Mouse (Mus musculus): ENCODE measurements at regions not wholly inside any gene's neighbourhood (a gene's known extent, or its start where the extent isn't known, plus 50 kb on each side); places are given as distances from the start of the nearest gene placed in this dataset.

- no peak for DNase-seq
Observed at GRCm38 (mm10) chr13:71481205-71481604, 482.3 kb downstream of the Irx1 start.

DNA sequence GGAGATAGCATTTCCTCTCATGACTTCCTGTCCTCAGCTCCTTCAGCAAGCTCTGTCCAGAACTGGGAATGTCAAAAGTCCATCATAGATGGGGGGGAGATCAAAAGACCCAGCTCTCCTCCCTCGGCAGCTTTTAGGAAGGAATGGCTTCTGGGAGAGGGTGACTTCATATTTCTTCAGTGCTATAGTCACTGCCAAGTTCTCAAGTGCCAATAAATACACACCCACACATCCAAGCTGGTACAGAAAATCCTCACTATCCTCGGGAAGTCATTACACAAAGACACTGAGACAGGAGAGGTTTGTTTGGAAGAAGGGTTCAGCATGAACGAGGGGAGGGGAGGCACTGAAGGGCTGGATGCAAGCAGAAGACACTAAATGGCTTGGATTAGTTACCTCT, 502.0 kb downstream of the Irx1 start:
- no peak for DNase-seq

- no peak for DNase-seq
Observed at GRCm38 (mm10) chr13:71460607-71461006, 502.9 kb downstream of the Irx1 start.

DNA sequence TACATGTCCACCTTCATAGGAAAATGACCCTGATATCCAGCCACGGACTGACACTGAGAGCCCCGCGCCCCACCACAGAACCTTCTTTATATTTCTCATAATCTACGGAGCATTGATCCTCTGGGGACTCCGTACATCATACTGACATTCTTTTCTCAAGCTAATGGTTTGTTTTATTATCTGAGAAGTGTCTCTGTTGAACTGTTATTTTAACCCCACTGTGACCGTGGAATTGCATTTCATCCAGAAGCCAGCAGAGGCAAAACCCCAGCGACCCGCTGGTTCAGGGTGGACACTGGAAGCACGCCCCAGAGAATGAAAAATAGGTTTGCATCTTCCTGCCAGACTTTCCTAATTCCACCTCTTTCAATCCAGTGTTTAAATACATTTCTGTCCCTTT, 503.4 kb downstream of the Irx1 start:
- peak; percentile 11 for DNase-seq

- peak; percentile 20 for DNase-seq
Observed at GRCm38 (mm10) chr13:71459022-71459536, 504.4 kb downstream of the Irx1 start.

- peak; percentile 77 for DNase-seq
Observed at GRCm38 (mm10) chr13:71458061-71458935, 505.2 kb downstream of the Irx1 start.

DNA sequence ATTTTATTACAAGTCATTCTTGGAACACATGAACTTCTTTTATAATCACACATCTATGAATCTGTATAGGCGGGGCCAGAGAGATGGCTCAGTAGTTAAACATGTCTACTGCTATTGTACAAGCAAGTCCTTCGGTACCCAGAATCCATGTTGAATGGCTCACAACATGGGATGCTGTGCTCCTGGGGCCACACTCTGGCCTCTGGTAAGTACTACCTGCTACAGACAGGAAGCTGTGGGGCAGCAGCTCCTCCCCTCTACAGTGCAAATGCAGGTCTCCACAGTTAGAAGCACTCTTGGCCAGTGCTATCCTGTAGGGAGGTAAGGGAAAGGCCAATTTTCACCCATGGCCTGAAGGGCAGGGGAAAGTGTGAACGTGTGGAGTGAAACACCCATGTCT, 506.0 kb downstream of the Irx1 start:
- no peak for DNase-seq

GRCm38 (mm10) chr13:71452258-71452657, 511.3 kb downstream of the Irx1 start:
- no peak for DNase-seq

DNA sequence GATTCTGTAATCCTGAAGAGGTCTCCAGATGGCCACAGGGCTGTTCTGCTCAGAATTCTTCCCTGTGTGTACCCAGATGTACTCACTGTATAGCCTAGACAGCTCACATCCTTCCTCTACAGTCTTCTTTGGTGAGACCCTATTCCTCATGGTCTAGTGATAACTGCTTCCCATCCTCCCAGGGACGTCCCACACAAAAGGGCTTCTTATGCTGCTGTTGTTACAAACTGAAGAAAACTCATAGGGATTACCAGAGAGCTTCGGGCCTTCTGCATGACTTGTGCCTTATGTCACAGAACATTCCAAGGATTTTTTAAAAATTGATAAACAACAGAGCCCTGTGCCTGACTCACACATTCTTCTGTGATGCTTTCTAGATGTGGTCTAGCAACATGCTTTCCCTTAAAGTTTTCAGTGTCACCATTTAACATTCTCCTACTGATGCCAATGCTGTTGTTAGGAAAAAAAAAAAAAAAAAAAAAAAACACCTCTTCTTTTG, 525.9 kb downstream of the Irx1 start:
- DNase-seq, result no peak

DNA sequence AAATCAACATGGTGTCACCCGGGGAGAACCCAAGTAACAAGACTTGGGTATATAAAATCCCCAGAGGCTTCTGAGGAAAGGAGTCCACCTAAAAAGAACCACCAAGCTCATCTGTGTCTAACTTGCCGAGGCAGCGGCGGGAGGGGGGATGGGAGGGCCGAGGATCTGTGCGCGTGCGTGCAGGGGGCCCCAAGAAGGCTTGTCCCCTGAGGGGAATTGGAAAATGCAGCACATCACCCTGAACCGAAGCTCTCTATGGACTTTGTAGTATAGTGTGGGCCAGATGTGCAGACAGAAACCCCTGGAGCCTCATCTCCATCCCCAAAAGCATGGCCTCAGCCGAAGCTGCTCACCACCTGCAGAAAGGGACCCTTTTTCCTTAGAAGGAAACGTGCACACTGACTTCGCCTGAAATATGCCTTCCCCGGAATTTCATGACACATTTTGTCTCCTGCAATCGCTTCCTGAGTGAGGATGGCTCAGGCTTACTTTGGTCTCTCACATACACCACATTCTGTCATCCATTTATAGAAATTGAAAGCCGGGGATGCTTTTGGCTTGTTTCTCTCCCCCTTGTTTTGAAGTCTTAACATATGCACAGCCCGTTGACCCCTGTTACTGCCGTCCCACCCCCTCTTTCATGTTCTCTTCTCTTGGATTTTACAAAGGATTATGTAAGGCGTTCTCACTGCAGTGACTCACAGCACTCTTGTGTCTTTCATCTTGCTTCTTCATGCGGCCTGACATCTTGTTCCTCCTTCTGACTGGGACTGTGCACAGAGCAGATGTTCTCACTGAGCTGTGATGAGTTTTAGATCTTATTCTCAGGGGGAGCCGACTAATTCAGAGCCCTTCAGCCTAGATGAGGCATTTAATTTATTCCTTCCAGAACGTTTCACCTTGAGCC, 559.6 kb downstream of the Irx1 start:
- no peak for DNase-seq

- DNase-seq, result no peak
Observed at GRCm38 (mm10) chr13:71393716-71394309, 552.2 kb upstream of the Adamts16 start.

GRCm38 (mm10) chr13:71378641-71379040, 537.0 kb upstream of the Adamts16 start:
- no peak for DNase-seq

- DNase-seq, result peak; percentile 58
Observed at GRCm38 (mm10) chr13:71375909-71376606, 534.4 kb upstream of the Adamts16 start.

DNA sequence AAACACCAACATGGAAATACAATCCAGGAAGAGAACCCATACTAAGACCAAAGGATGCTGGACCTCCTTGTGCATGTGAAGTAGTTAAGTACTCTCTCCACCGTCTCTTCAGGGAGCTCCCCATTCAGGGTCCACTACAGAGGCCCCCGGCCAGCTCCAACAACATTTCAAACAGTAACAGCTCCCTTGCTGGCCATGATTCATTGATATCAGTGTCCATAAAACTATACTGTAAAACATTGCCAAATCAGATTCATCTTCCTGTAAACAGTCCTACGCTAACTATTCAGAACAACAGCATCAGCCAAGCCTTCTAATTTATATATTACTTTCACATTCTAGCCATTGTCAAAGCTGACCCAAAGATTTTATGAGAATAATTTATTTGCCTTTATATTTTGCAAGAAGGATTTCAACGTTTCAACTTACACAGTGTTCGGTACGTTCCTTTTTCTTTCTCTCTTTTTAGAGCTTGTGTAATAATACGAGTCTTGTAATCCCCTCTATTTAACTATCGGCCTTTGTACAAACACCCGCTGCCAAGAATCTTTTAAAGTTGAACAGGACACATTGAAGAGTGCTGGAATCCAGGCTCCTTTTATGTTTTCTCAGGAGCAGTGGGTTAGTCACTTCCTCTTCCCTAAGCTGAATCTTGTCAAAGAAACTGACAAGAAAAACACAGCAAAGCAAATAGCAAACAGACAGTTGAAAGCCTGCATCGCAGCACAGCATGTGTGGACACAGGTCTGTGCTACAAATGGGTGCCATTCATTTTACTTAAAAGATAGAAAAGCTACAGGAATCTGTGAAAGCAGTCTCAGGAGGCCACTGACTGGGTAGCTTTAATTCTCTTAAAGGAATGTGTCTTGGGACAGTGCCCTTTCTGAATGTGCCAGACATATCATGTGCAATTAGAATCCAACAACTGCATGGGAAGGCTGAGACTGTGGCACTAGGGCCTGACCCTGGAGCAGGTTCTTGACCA, 531.4 kb upstream of the Adamts16 start:
- DNase-seq, result no peak

DNA sequence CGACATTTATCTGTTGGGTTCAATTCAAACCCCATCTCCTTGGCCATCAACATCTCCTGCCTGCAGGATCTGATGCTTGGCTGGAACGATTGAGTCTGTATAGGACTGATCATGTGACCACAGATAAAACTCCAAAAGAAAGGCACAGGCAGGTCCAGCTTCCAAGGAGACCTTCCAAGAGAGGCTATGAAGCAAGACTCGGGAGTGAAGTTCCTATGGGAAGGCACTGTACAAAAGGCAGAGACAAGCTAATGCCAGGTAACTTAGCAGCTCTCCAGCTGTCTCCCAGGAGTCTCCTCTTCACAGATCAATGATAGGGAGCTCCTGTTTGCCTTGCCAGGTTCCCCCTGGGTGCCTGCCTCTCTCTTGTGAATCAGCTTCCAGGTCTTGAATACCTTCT, 528.2 kb upstream of the Adamts16 start:
- no peak for DNase-seq

GRCm38 (mm10) chr13:71365261-71365660, 523.6 kb upstream of the Adamts16 start:
- DNase-seq, result no peak

GRCm38 (mm10) chr13:71362311-71362710, 520.7 kb upstream of the Adamts16 start:
- no peak for DNase-seq

DNA sequence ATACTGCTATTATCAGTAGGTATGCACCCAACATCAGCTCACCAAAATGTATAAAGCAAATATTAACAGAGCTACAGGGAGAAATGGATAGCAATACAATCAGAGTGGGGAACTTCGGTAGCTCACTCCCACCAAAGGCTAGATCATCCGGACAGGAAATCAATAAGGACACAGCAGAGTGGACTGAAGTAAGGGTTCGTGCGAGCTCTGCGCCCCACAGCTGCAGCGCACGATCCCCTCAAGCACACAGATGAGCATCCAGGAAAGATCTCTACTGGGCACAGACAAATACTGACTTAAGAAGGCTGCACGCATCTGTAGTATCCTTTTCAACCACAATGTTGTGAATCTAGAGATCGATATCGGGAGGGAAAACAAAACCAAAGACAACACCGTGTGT, 517.5 kb upstream of the Adamts16 start:
- no peak for DNase-seq

DNA sequence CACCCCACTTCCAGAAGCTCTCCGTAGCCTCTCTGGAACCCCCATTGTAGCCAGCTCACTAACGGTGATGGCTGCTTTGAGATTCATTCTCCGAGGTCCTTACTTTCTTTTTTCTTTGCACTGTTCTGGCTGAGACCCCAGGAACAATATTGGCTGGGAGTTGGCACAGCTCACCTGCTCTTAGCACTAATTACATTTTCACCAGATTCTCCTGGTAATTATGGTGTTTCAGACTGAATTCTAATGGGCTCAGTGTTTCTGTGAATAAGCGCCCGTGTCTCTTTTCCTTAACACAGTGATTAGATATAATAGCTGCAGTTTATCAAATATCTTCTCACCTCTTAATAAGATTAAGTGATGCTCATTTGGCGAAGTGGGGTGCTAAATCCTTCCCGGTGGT, 509.2 kb upstream of the Adamts16 start:
- DNase-seq, result no peak

- DNase-seq, result no peak
Observed at GRCm38 (mm10) chr13:71342921-71343320, 501.3 kb upstream of the Adamts16 start.

- no peak for DNase-seq
Observed at GRCm38 (mm10) chr13:71338700-71339099, 497.1 kb upstream of the Adamts16 start.
